Mouse (Mus musculus): Measurements from ENCODE around the gene Timm23. TPM values are rescaled to one million over a fixed set of nuclear protein-coding genes. Genes with fewer than 3 reads are reported as not detected.
"Not testable (repeated sequence)": the region's sequence is repeated elsewhere in the genome, so short reads cannot be mapped to it uniquely, and the experiment has no call there.

Gene Timm23
- polyA plus RNA-seq, 1 experiment from 2014 or later: 251 TPM

GRCm38 (mm10) chr14:32150872-32151271, 50.8 kb downstream of the Timm23 start:
- 91% methylated on average over 2 of the region's 2 CpGs for WGBS

DNA sequence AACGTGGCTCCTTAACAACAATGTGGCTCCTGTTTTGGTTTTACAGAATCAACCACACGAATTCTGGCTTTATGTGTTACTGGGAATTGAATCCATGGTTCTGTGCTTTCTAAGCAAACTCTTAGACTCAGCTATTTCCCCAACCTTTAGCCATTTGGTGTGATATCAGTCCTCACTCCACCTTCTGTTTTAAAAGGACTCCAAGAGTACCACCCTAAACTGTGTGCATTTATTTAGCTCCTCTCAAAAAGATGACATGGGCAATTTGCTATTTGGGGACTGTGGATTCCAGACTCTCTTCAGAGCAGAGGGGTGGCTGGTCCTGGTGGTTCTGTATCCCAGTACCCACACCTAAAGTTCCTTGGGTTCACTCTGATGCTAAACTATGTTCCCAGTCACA, 55.1 kb downstream of the Timm23 start:
- no peaks in the 10 kb centered on the region for H3K27me3 ChIP-seq (replicated peaks)
- no peak overlapping the region for H3K4me3 ChIP-seq (replicated peaks)
- H3K4me2 ChIP-seq: no peak overlapping the region
- ATAC-seq (ENCODE audit: low FRiP score): no peak
- H3K9ac ChIP-seq (replicated peaks): no peak overlapping the region
- H3K36me3 ChIP-seq: no peaks in the 10 kb centered on the region
- H3K27ac ChIP-seq (replicated peaks): no peak overlapping the region
- no peaks in the 10 kb centered on the region for H3K4me1 ChIP-seq
- H3K9me3 ChIP-seq (replicated peaks): no peaks in the 10 kb centered on the region
- WGBS: 69% methylated on average over 2 of the region's 2 CpGs

More at GRCm38 (mm10) chr14:32150872-32151271, 50.8 kb downstream of the Timm23 start:
- Histone ChIP-seq H3K4me3 (replicated peaks) (no peak overlapping the region), H3K36me3 (no peaks in the 10 kb centered on the region), H3K9me3 (replicated peaks) (no peaks in the 10 kb centered on the region), H3K27ac (replicated peaks) (no peak overlapping the region), H3K4me1 (no peaks in the 10 kb centered on the region), H3K27me3 (replicated peaks) (no peaks in the 10 kb centered on the region), H3K9ac (replicated peaks) (no peak overlapping the region), H3K4me2 (no peak overlapping the region)
- ATAC-seq (ENCODE audit: low FRiP score): no peak

- no peak for ATAC-seq (ENCODE audit: low FRiP score)
- H3K9me3 ChIP-seq (replicated peaks): no peaks in the 10 kb centered on the region
- no peaks in the 10 kb centered on the region for H3K27me3 ChIP-seq (replicated peaks)
- H3K4me1 ChIP-seq: no peaks in the 10 kb centered on the region
- H3K27ac ChIP-seq (replicated peaks): no peak overlapping the region
- H3K4me2 ChIP-seq: no peak overlapping the region
- WGBS: 77% methylated on average over 7 of the region's 7 CpGs
- H3K36me3 ChIP-seq: no peaks in the 10 kb centered on the region
- no peak overlapping the region for H3K9ac ChIP-seq (replicated peaks)
- no peak overlapping the region for H3K4me3 ChIP-seq (replicated peaks)
Measured at GRCm38 (mm10) chr14:32145809-32146511, 55.7 kb downstream of the Timm23 start.

- 79% methylated on average over 4 of the region's 4 CpGs for WGBS
- no peak overlapping the region for H3K4me2 ChIP-seq
- no peak overlapping the region for H3K9ac ChIP-seq (replicated peaks)
- no peak overlapping the region for H3K4me3 ChIP-seq (replicated peaks)
- no peak overlapping the region for H3K27ac ChIP-seq (replicated peaks)
- no peaks in the 10 kb centered on the region for H3K36me3 ChIP-seq
- no peaks in the 10 kb centered on the region for H3K4me1 ChIP-seq
- no peak for ATAC-seq (ENCODE audit: low FRiP score)
- no peaks in the 10 kb centered on the region for H3K9me3 ChIP-seq (replicated peaks)
- no peaks in the 10 kb centered on the region for H3K27me3 ChIP-seq (replicated peaks)
Measured at GRCm38 (mm10) chr14:32145401-32145800, 56.3 kb downstream of the Timm23 start.

DNA sequence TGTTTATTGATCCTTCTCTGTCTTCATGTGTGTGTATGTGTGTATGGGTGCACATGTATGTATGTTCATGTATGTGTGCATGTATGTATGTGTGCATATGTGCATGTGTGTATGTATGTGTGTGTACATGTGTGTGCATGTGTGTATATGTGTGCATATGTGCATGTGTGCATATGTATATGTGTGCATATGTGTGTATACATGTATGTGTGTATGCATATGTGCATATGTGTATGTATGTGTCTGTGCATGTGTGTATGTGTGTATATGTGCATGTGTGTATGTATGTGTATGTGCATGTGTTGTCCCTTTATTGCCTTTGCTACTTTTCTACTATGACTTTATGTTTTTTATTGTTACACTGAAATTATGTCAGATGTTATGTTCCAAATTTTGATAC, 57.0 kb downstream of the Timm23 start:
- H3K27ac ChIP-seq (replicated peaks): no peak overlapping the region
- no peak for ATAC-seq (ENCODE audit: low FRiP score)
- no peaks in the 10 kb centered on the region for H3K4me1 ChIP-seq
- no peak overlapping the region for H3K4me2 ChIP-seq
- H3K4me3 ChIP-seq (replicated peaks): no peak overlapping the region
- H3K9me3 ChIP-seq (replicated peaks): no peaks in the 10 kb centered on the region
- no peaks in the 10 kb centered on the region for H3K36me3 ChIP-seq
- no peak overlapping the region for H3K9ac ChIP-seq (replicated peaks)
- no peaks in the 10 kb centered on the region for H3K27me3 ChIP-seq (replicated peaks)

DNA sequence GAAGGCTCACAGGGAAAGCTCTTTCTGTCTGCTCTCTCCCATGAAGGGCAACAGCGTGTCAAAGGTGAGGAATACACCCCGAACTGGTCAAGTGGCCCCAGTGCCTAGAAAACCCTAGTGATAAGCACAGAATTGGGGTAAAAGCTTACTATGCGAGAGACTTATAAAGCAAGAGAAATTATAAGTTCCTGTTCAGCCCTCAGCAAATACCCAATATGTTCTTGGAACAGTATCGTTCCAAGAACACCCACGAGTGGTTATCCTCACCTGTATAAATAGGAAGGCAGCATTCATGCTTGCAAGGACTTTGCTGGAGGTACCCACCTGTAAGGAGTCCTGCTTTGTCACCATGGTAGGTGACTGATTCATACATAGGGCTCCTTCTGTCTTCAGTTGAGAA, 60.0 kb downstream of the Timm23 start, which contains the start of gene Msmb:
Gene Msmb, plus strand, starts transcription at position 301 of the 400 bp plus-strand sequence.
- Histone ChIP-seq H3K36me3 (no peaks in the 10 kb centered on the region), H3K4me2 (no peak within 1 kb of the TSS), H3K4me1 (no peaks in the 10 kb centered on the region), H3K27ac (replicated peaks) (no peak within 1 kb of the TSS), H3K9me3 (replicated peaks) (no peaks in the 10 kb centered on the region), H3K9ac (replicated peaks) (no peak within 1 kb of the TSS), H3K4me3 (replicated peaks) (no peak within 1 kb of the TSS), H3K27me3 (replicated peaks) (no peaks in the 10 kb centered on the region)
- ATAC-seq (ENCODE audit: low FRiP score): no peak
- 90% methylated on average over 5 of the region's 5 CpGs for WGBS

DNA sequence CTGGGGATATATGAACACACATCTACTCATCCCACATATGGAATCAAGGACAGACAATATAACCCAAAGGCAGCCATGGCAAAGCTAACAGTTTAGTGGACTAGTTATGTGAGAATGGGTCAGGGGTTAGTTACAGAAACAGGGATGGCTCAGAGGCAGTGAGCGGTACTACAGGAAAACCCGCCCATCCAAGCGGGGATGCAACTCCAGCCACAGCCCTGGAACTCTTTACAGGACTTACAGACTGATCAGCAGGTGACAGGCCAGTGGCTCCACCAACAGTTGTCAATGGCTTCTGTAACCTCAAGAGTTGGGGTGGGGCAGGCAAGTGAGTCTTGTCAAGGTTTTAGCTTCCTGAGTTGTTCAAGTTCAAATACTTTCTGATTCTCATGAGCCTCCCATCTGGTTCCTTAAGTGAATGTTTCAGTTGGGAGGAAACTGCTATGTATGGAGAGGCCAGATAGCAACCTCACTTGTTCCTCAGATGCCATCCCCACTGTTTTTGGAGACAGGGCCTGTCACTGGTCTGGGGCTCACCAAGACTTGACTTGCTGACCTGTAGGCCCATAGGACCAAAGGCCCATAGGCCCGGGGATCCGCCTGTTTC, 61.2 kb downstream of the Timm23 start:
- WGBS: 81% methylated on average over 5 of the region's 5 CpGs
- H3K27ac ChIP-seq (replicated peaks): no peak overlapping the region
- H3K9ac ChIP-seq (replicated peaks): no peak overlapping the region
- no peak for ATAC-seq (ENCODE audit: low FRiP score)
- H3K36me3 ChIP-seq: no peaks in the 10 kb centered on the region
- H3K4me3 ChIP-seq (replicated peaks): no peak overlapping the region
- H3K4me1 ChIP-seq: no peaks in the 10 kb centered on the region
- H3K9me3 ChIP-seq (replicated peaks): no peaks in the 10 kb centered on the region
- H3K4me2 ChIP-seq: no peak overlapping the region
- H3K27me3 ChIP-seq (replicated peaks): no peaks in the 10 kb centered on the region

GRCm38 (mm10) chr14:32136467-32136866, 65.2 kb downstream of the Timm23 start:
- not testable (repeated sequence) for H3K36me3 ChIP-seq; H3K4me1 ChIP-seq; H3K4me3 ChIP-seq (replicated peaks); H3K27ac ChIP-seq (replicated peaks); H3K9me3 ChIP-seq (replicated peaks); H3K9ac ChIP-seq (replicated peaks); ATAC-seq (ENCODE audit: low FRiP score); H3K4me2 ChIP-seq; H3K27me3 ChIP-seq (replicated peaks)
- WGBS: 83% methylated on average over 3 of the region's 3 CpGs

- Histone ChIP-seq H3K27me3 (replicated peaks) (no peaks in the 10 kb centered on the region), H3K36me3 (no peaks in the 10 kb centered on the region), H3K4me1 (no peaks in the 10 kb centered on the region), H3K4me3 (replicated peaks) (no peak overlapping the region), H3K9ac (replicated peaks) (no peak overlapping the region), H3K4me2 (no peak overlapping the region), H3K27ac (replicated peaks) (no peak overlapping the region), H3K9me3 (replicated peaks) (no peaks in the 10 kb centered on the region)
- 87% methylated on average over 2 of the region's 2 CpGs for WGBS
- ATAC-seq (ENCODE audit: low FRiP score): no peak
Measured at GRCm38 (mm10) chr14:32134293-32134692, 67.4 kb downstream of the Timm23 start.

DNA sequence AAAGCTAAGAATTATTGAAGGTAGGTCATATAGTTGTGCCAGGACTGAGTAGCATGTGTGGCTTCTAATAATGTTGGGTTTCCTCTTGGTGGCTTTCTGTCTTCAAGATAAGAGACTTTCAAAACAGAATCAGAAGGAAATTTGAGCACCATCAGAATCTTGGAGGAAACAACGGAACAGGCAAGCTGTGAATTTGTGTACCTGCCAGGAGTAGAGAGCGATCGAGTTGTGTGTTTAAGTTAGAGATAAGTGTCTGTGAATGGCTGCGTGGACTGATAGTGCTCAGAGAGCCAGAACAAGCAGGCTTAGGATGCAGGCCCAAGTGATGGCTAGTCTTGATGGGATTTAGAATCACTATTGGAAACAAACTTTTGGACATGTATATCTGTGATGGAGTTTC, 69.9 kb downstream of the Timm23 start:
- Histone ChIP-seq H3K9ac (replicated peaks) (no peak overlapping the region), H3K9me3 (replicated peaks) (no peaks in the 10 kb centered on the region), H3K36me3 (no peaks in the 10 kb centered on the region), H3K27ac (replicated peaks) (no peak overlapping the region), H3K4me2 (no peak overlapping the region), H3K27me3 (replicated peaks) (no peaks in the 10 kb centered on the region), H3K4me1 (no peaks in the 10 kb centered on the region), H3K4me3 (replicated peaks) (no peak overlapping the region)
- 90% methylated on average over 4 of the region's 4 CpGs for WGBS
- no peak for ATAC-seq (ENCODE audit: low FRiP score)

All from neural tube, embryonic 15.5 days (tissue).